In genomic region chr6:24111614-24112013, GRCm38 (mm10) we compare ENCODE assay signal across 18 mouse cellular contexts. TPM values are rescaled to one million over a fixed set of nuclear protein-coding genes. Genes with fewer than 3 reads are reported as not detected.
"Had no signal": no experiment of that assay in that cellular context is flagged by ENCODE, and none has a peak within 500 bp of the region (broad histone marks: within the 10 kb centered on the region; RNA-seq: fewer than 3 reads in every experiment).

No protein-coding gene starts in this region.

- H3K9ac ChIP-seq: kidney, embryonic 15.5 days; limb, embryonic 15.5 days; liver, embryonic 12.5 days; lung, embryonic 14.5 days; midbrain, embryonic 15.5 days; neural tube, embryonic 15.5 days had no signal

- DNase-seq: kidney, postnatal 14 days; lung, embryonic 14.5 days; lung, postnatal 10 days; lung, postnatal 4 days; right cerebral cortex, adult 18-20 months; right cerebral cortex, postnatal 25 days; thymus, postnatal 36 days had no signal

- H3K9me3 ChIP-seq: kidney, embryonic 15.5 days; limb, embryonic 15.5 days; liver, embryonic 12.5 days; midbrain, embryonic 15.5 days; neural tube, embryonic 15.5 days had no signal

- ATAC-seq: liver, embryonic 12.5 days; midbrain, embryonic 15.5 days had no signal

- H3K4me1 ChIP-seq: kidney, embryonic 15.5 days; limb, embryonic 15.5 days; liver, embryonic 12.5 days; midbrain, embryonic 10.5 days; midbrain, embryonic 15.5 days; neural tube, embryonic 15.5 days had no signal

- H3K27me3 ChIP-seq: kidney, embryonic 15.5 days; limb, embryonic 15.5 days; liver, embryonic 12.5 days; midbrain, embryonic 15.5 days; neural tube, embryonic 15.5 days had no signal

- H3K4me2 ChIP-seq: kidney, embryonic 15.5 days; limb, embryonic 15.5 days; liver, embryonic 12.5 days; lung, embryonic 14.5 days; midbrain, embryonic 15.5 days; neural tube, embryonic 15.5 days had no signal

- H3K36me3 ChIP-seq: kidney, embryonic 15.5 days; limb, embryonic 15.5 days; liver, embryonic 12.5 days; midbrain, embryonic 10.5 days; midbrain, embryonic 15.5 days; neural tube, embryonic 15.5 days had no signal

- H3K4me3 ChIP-seq: kidney, embryonic 15.5 days; left cerebral cortex, adult 2 months; limb, embryonic 15.5 days; liver, embryonic 12.5 days; midbrain, embryonic 10.5 days; midbrain, embryonic 15.5 days; neural tube, embryonic 15.5 days had no signal

- H3K27ac ChIP-seq: kidney, embryonic 15.5 days; left cerebral cortex, adult 2 months; limb, embryonic 15.5 days; liver, embryonic 12.5 days; midbrain, embryonic 10.5 days; midbrain, embryonic 15.5 days; neural tube, embryonic 15.5 days had no signal

RNA-seq across cellular contexts. Expression of gene Slc13a1, which starts 56.3 kb away (rescaled TPM):
- total RNA-seq: megakaryocyte, adult 5-6 weeks had no signal
- polyA plus RNA-seq: limb, embryonic 11.5 days; liver, embryonic 12.5 days; lung, embryonic 14.5 days; neural tube, embryonic 11.5 days; thymus, postnatal 0 days had no signal
